In the genomic region with DNA sequence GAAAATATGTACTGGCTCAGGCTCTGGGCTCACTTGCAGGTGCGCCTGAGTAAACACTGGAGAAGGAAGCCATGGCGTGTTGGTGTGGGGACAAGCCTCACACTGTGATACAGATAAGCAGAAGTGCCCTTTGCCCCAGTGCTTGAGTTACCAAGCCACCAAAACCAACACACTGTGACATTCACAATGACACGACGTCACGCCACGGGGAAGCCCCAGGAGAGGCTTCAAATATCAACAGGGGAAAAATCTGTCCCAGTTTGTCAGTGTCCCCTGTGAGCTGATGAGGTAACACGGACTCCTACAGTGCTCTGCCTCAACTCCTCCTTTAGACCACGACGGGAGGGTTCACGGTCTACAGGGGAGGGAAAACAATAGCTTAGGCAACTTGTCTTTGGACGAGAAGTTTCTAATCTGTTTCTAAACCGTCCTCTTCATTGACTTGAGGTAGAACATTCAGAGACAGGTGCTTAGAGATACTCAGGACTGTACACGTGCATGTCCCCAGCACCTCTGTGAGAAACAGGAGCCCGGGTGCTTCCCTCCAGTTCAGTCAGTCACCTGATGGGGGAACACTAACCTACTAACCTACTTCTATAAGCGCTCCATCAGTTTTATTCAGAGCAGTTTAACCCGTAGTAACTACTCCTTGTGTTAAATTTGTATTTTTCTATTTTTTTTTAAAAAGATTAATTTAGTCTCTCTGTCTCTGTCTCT, we compare ENCODE assay signal across 12 mouse cellular contexts.
A peak's percentile ranks its signal among the peaks of the same experiment; 100 is the strongest.
DNase-seq lines count a peak whose midpoint lies in the region; ATAC-seq and TF ChIP-seq lines count a peak whose summit lies in the region.
"Had no signal": no experiment of that assay in that cellular context is flagged by ENCODE, and none has a peak within 500 bp of the region (broad histone marks: within the 10 kb centered on the region; RNA-seq: fewer than 3 reads in every experiment).

No protein-coding gene starts in this region.

- no peak overlapping the region for H3K4me2 ChIP-seq in embryonic facial prominence, embryonic 14.5 days (ENCODE audit: low read depth, low read length)
- H3K4me2 ChIP-seq in stomach, postnatal 0 days (replicated peaks; ENCODE audit: low read depth): no peak overlapping the region
- H3K4me2 ChIP-seq in hindbrain, embryonic 12.5 days (replicated peaks): no peak overlapping the region
- H3K4me2 ChIP-seq: embryonic facial prominence, embryonic 12.5 days; heart, embryonic 13.5 days had no signal

- peak; percentile 60; the same call in 1 of the 2 replicates for ATAC-seq in embryonic facial prominence, embryonic 14.5 days (ENCODE audit: low read depth)
- peak; percentile 92 for ATAC-seq in hematopoietic stem cell, adult 5-6 weeks (replicated peaks in 1 of 2; ENCODE audit: insufficient read depth in 1 of 2, low FRiP score in 2 of 2, low TSS enrichment in 1 of 2, low read depth in 1 of 2, poor library complexity in 2 of 2, severe bottlenecking in 2 of 2)
- ATAC-seq in stomach, postnatal 0 days (ENCODE audit: low FRiP score, low TSS enrichment): peak; percentile 97
- no peak for ATAC-seq in hindbrain, embryonic 12.5 days (ENCODE audit: low FRiP score)

- no peak for TF ChIP-seq CTCF in stomach, postnatal 0 days (IDR thresholded peaks at IDR 0.05; ENCODE audit: low read depth)

- no peaks in the 10 kb centered on the region for H3K9me3 ChIP-seq in embryonic facial prominence, embryonic 14.5 days (ENCODE audit: control insufficient read depth, low read length)
- H3K9me3 ChIP-seq in embryonic facial prominence, embryonic 10.5 days: no peaks in the 10 kb centered on the region
- H3K9me3 ChIP-seq in stomach, postnatal 0 days (ENCODE audit: control insufficient read depth, low read length): no peaks in the 10 kb centered on the region
- H3K9me3 ChIP-seq in hindbrain, embryonic 12.5 days (replicated peaks): no peaks in the 10 kb centered on the region
- H3K9me3 ChIP-seq in limb, embryonic 10.5 days (replicated peaks): no peaks in the 10 kb centered on the region
- H3K9me3 ChIP-seq: embryonic facial prominence, embryonic 12.5 days; heart, embryonic 13.5 days had no signal

- no peaks in the 10 kb centered on the region for H3K27me3 ChIP-seq in embryonic facial prominence, embryonic 14.5 days (replicated peaks; ENCODE audit: control insufficient read depth, insufficient read depth, low read length)
- no peaks in the 10 kb centered on the region for H3K27me3 ChIP-seq in embryonic facial prominence, embryonic 10.5 days (replicated peaks; ENCODE audit: low read depth, poor library complexity, severe bottlenecking)
- H3K27me3 ChIP-seq in stomach, postnatal 0 days (ENCODE audit: control insufficient read depth, insufficient read depth, low read length): no peaks in the 10 kb centered on the region
- H3K27me3 ChIP-seq in hindbrain, embryonic 12.5 days: no peaks in the 10 kb centered on the region
- H3K27me3 ChIP-seq in limb, embryonic 10.5 days (ENCODE audit: low read depth, poor library complexity, severe bottlenecking): no peaks in the 10 kb centered on the region
- H3K27me3 ChIP-seq: embryonic facial prominence, embryonic 12.5 days; heart, embryonic 13.5 days had no signal

- 64% methylated on average over 16 of the region's 16 CpGs for WGBS in embryonic facial prominence, embryonic 14.5 days
- WGBS in embryonic facial prominence, embryonic 10.5 days: 72% methylated on average over 16 of the region's 16 CpGs
- 42% methylated on average over 16 of the region's 16 CpGs for WGBS in stomach, postnatal 0 days
- 70% methylated on average over 16 of the region's 16 CpGs for WGBS in hindbrain, embryonic 12.5 days
- WGBS in limb, embryonic 10.5 days: 84% methylated on average over 16 of the region's 16 CpGs

- no peak overlapping the region for H3K27ac ChIP-seq in embryonic facial prominence, embryonic 14.5 days (replicated peaks; ENCODE audit: low read depth, low read length)
- no peak overlapping the region for H3K27ac ChIP-seq in embryonic facial prominence, embryonic 10.5 days (replicated peaks)
- peak overlapping the region; percentile 89 for H3K27ac ChIP-seq in stomach, postnatal 0 days (replicated peaks)
- H3K27ac ChIP-seq in hindbrain, embryonic 12.5 days: no peak overlapping the region
- H3K27ac ChIP-seq in limb, embryonic 10.5 days: no peak overlapping the region
- H3K27ac ChIP-seq: embryonic facial prominence, embryonic 12.5 days; heart, embryonic 13.5 days had no signal

- no peaks in the 10 kb centered on the region for H3K36me3 ChIP-seq in embryonic facial prominence, embryonic 14.5 days (ENCODE audit: control insufficient read depth, insufficient read depth, low read length)
- H3K36me3 ChIP-seq in embryonic facial prominence, embryonic 10.5 days (replicated peaks): no peaks in the 10 kb centered on the region
- H3K36me3 ChIP-seq in stomach, postnatal 0 days (ENCODE audit: control insufficient read depth, insufficient read depth, low read length): no peaks in the 10 kb centered on the region
- no peaks in the 10 kb centered on the region for H3K36me3 ChIP-seq in hindbrain, embryonic 12.5 days
- H3K36me3 ChIP-seq in limb, embryonic 10.5 days: no peaks in the 10 kb centered on the region
- H3K36me3 ChIP-seq: embryonic facial prominence, embryonic 12.5 days; heart, embryonic 13.5 days had no signal

- no peaks in the 10 kb centered on the region for H3K4me1 ChIP-seq in embryonic facial prominence, embryonic 14.5 days (ENCODE audit: control insufficient read depth, insufficient read depth, low read length)
- H3K4me1 ChIP-seq in embryonic facial prominence, embryonic 10.5 days: 0 out of 2 replicates have a peak, but pooled peaks cover 1% of the 10 kb centered on the region
- H3K4me1 ChIP-seq in stomach, postnatal 0 days (replicated peaks; ENCODE audit: control insufficient read depth, insufficient read depth): no peaks in the 10 kb centered on the region
- H3K4me1 ChIP-seq in hindbrain, embryonic 12.5 days: no peaks in the 10 kb centered on the region
- H3K4me1 ChIP-seq in limb, embryonic 10.5 days: no peaks in the 10 kb centered on the region

- H3K9ac ChIP-seq in embryonic facial prominence, embryonic 14.5 days (ENCODE audit: low read depth, low read length): no peak overlapping the region
- no peak overlapping the region for H3K9ac ChIP-seq in stomach, postnatal 0 days (ENCODE audit: low read length)
- H3K9ac ChIP-seq in hindbrain, embryonic 12.5 days: no peak overlapping the region
- H3K9ac ChIP-seq: embryonic facial prominence, embryonic 12.5 days; heart, embryonic 13.5 days had no signal

- H3K4me3 ChIP-seq in embryonic facial prominence, embryonic 14.5 days (ENCODE audit: low read depth, low read length): no peak overlapping the region
- no peak overlapping the region for H3K4me3 ChIP-seq in embryonic facial prominence, embryonic 10.5 days
- no peak overlapping the region for H3K4me3 ChIP-seq in stomach, postnatal 0 days (ENCODE audit: low read depth, low read length)
- H3K4me3 ChIP-seq in hindbrain, embryonic 12.5 days: no peak overlapping the region
- H3K4me3 ChIP-seq in limb, embryonic 10.5 days: no peak overlapping the region
- H3K4me3 ChIP-seq: embryonic facial prominence, embryonic 12.5 days; heart, embryonic 13.5 days; layer of hippocampus, adult 2 months had no signal

- no peak for TF ChIP-seq EP300 in stomach, postnatal 0 days (optimal IDR thresholded peaks at IDR 0.05)

- DNase-seq in embryonic facial prominence, embryonic 14.5 days (ENCODE audit: low spot score): no peak
- no peak for DNase-seq in embryonic facial prominence, embryonic 10.5 days (ENCODE audit: low spot score)
- peak; percentile 12 for DNase-seq in lung, postnatal 10 days
- peak; percentile 91 for DNase-seq in stomach, postnatal 0 days (ENCODE audit: low spot score)
- no peak for DNase-seq in embryo, embryonic 9.5 days (ENCODE audit: extremely low spot score)
- DNase-seq in limb, embryonic 10.5 days (ENCODE audit: low spot score): no peak
- DNase-seq: adrenal gland, postnatal 14 days had no signal

Comparison
In these comparisons a context has a peak if more than half of its experiments do, and no peak if none do; other contexts are left out.
1. DNase-seq: peak in lung, postnatal 10 days (single experiment) and stomach, postnatal 0 days (single experiment); none in embryonic facial prominence, embryonic 14.5 days (single experiment), embryonic facial prominence, embryonic 10.5 days (single experiment), embryo, embryonic 9.5 days (single experiment) and limb, embryonic 10.5 days (single experiment).